Mouse (Mus musculus): ENCODE results near the gene Gm49325. TPM values are rescaled to one million over a fixed set of nuclear protein-coding genes. Genes with fewer than 3 reads are reported as not detected.
A peak's percentile ranks its signal among the peaks of the same experiment; 100 is the strongest.

Gene Gm49325
- total RNA-seq, 1 experiment = 5.4 TPM

GRCm38 (mm10) chr10:77670710-77671109, 64.7 kb downstream of the Gm49325 start:
- in situ Hi-C loops (cut with MboI; ENCODE audit: low sequenced_read_pairs in 2 of 2, unreplicated experiment in 2 of 2) = no loop called here
- Histone ChIP-seq H3K4me3 (ENCODE audit: insufficient read depth in 1 of 2, low read depth in 1 of 2, low read length in 2 of 2, poor library complexity in 1 of 2, severe bottlenecking in 1 of 2) (no peak overlapping the region), H3K27ac (ENCODE audit: insufficient read depth, low read depth, low read length, poor library complexity, severe bottlenecking) (no peak overlapping the region), H3K9ac (ENCODE audit: insufficient read depth, low read depth, low read length, poor library complexity, severe bottlenecking) (no peak overlapping the region), H3K36me3 (ENCODE audit: control insufficient read depth, insufficient read depth, low read length, poor library complexity, severe bottlenecking) (no peaks in the 10 kb centered on the region), H3K9me3 (ENCODE audit: control insufficient read depth, insufficient read depth, low read depth, low read length) (no peaks in the 10 kb centered on the region), H3K4me1 (ENCODE audit: control insufficient read depth in 2 of 2, insufficient read depth in 2 of 2, low read length in 2 of 2, poor library complexity in 1 of 2) (peaks cover 0 to 14% of the 10 kb centered on the region in 2 experiments; a peak in 2 of 4 replicates)
- no peak for DNase-seq (ENCODE audit: low read depth, low spot score)
- no peak for TF ChIP-seq CHD2 (IDR thresholded peaks at IDR 0.05; ENCODE audit: low read depth, low read length)
- TF ChIP-seq HCFC1 (IDR thresholded peaks at IDR 0.05; ENCODE audit: borderline replicate concordance, insufficient read depth, low read length) = no peak
- no peak for TF ChIP-seq ZC3H11A (IDR thresholded peaks at IDR 0.05; ENCODE audit: borderline replicate concordance, low read depth, low read length)
- TF ChIP-seq MAFK (IDR thresholded peaks at IDR 0.05; ENCODE audit: insufficient read depth, low read depth, low read length) = no peak
- TF ChIP-seq ZNF384 (IDR thresholded peaks at IDR 0.05; ENCODE audit: low read depth, low read length) = no peak

GRCm38 (mm10) chr10:77671519-77671918, 65.5 kb downstream of the Gm49325 start:
- no peak for TF ChIP-seq MAFK (IDR thresholded peaks at IDR 0.05; ENCODE audit: insufficient read depth, low read depth, low read length)
- no peak for TF ChIP-seq HCFC1 (IDR thresholded peaks at IDR 0.05; ENCODE audit: borderline replicate concordance, insufficient read depth, low read length)
- no peak for TF ChIP-seq ZC3H11A (IDR thresholded peaks at IDR 0.05; ENCODE audit: borderline replicate concordance, low read depth, low read length)
- no peak overlapping the region for H3K4me3 ChIP-seq (ENCODE audit: insufficient read depth in 1 of 2, low read depth in 1 of 2, low read length in 2 of 2, poor library complexity in 1 of 2, severe bottlenecking in 1 of 2)
- in situ Hi-C loops (cut with MboI; ENCODE audit: low sequenced_read_pairs in 2 of 2, unreplicated experiment in 2 of 2) = no loop called here
- no peak overlapping the region for H3K27ac ChIP-seq (ENCODE audit: insufficient read depth, low read depth, low read length, poor library complexity, severe bottlenecking)
- no peak overlapping the region for H3K9ac ChIP-seq (ENCODE audit: insufficient read depth, low read depth, low read length, poor library complexity, severe bottlenecking)
- H3K4me1 ChIP-seq (ENCODE audit: control insufficient read depth in 2 of 2, insufficient read depth in 2 of 2, low read length in 2 of 2, poor library complexity in 1 of 2) = peaks cover 0 to 14% of the 10 kb centered on the region in 2 experiments; a peak in 2 of 4 replicates
- H3K36me3 ChIP-seq (ENCODE audit: control insufficient read depth, insufficient read depth, low read length, poor library complexity, severe bottlenecking) = no peaks in the 10 kb centered on the region
- H3K9me3 ChIP-seq (ENCODE audit: control insufficient read depth, insufficient read depth, low read depth, low read length) = no peaks in the 10 kb centered on the region
- no peak for DNase-seq (ENCODE audit: low read depth, low spot score)

GRCm38 (mm10) chr10:77673765-77674164, 67.8 kb downstream of the Gm49325 start:
- no peak overlapping the region for H3K27ac ChIP-seq (ENCODE audit: insufficient read depth, low read depth, low read length, poor library complexity, severe bottlenecking)
- in situ Hi-C loops (cut with MboI; ENCODE audit: low sequenced_read_pairs in 2 of 2, unreplicated experiment in 2 of 2) = no loop called here

GRCm38 (mm10) chr10:77677562-77677961, 71.6 kb downstream of the Gm49325 start:
- Histone ChIP-seq H3K36me3 (ENCODE audit: control insufficient read depth, insufficient read depth, low read length, poor library complexity, severe bottlenecking) (no peaks in the 10 kb centered on the region), H3K4me3 (ENCODE audit: insufficient read depth in 1 of 2, low read depth in 1 of 2, low read length in 2 of 2, poor library complexity in 1 of 2, severe bottlenecking in 1 of 2) (peak overlapping the region; percentile 12 to 54; a peak in 3 of 4 replicates), H3K4me1 (ENCODE audit: control insufficient read depth in 2 of 2, insufficient read depth in 2 of 2, low read length in 2 of 2, poor library complexity in 1 of 2) (peaks cover 0 to 10% of the 10 kb centered on the region in 2 experiments; a peak in 2 of 4 replicates), H3K9me3 (ENCODE audit: control insufficient read depth, insufficient read depth, low read depth, low read length) (no peaks in the 10 kb centered on the region), H3K9ac (ENCODE audit: insufficient read depth, low read depth, low read length, poor library complexity, severe bottlenecking) (no peak overlapping the region), H3K27ac (ENCODE audit: insufficient read depth, low read depth, low read length, poor library complexity, severe bottlenecking) (no peak overlapping the region)
- TF ChIP-seq ZC3H11A (IDR thresholded peaks at IDR 0.05; ENCODE audit: borderline replicate concordance, low read depth, low read length) = no peak
- no peak for TF ChIP-seq CHD2 (IDR thresholded peaks at IDR 0.05; ENCODE audit: low read depth, low read length)
- TF ChIP-seq MAFK (IDR thresholded peaks at IDR 0.05; ENCODE audit: insufficient read depth, low read depth, low read length) = no peak
- TF ChIP-seq ZNF384 (IDR thresholded peaks at IDR 0.05; ENCODE audit: low read depth, low read length) = no peak
- no peak for TF ChIP-seq HCFC1 (IDR thresholded peaks at IDR 0.05; ENCODE audit: borderline replicate concordance, insufficient read depth, low read length)
- in situ Hi-C loops (cut with MboI; ENCODE audit: low sequenced_read_pairs in 2 of 2, unreplicated experiment in 2 of 2) = no loop called here
- DNase-seq (ENCODE audit: low read depth, low spot score) = no peak

More at GRCm38 (mm10) chr10:77673765-77674164, 67.8 kb downstream of the Gm49325 start:
- H3K9ac ChIP-seq (ENCODE audit: insufficient read depth, low read depth, low read length, poor library complexity, severe bottlenecking) = no peak overlapping the region
- H3K9me3 ChIP-seq (ENCODE audit: control insufficient read depth, insufficient read depth, low read depth, low read length) = no peaks in the 10 kb centered on the region
- DNase-seq (ENCODE audit: low read depth, low spot score) = no peak
- H3K36me3 ChIP-seq (ENCODE audit: control insufficient read depth, insufficient read depth, low read length, poor library complexity, severe bottlenecking) = no peaks in the 10 kb centered on the region
- H3K4me1 ChIP-seq (ENCODE audit: control insufficient read depth in 2 of 2, insufficient read depth in 2 of 2, low read length in 2 of 2, poor library complexity in 1 of 2) = peaks cover 0 to 14% of the 10 kb centered on the region in 2 experiments; a peak in 2 of 4 replicates
- TF ChIP-seq MAFK (IDR thresholded peaks at IDR 0.05; ENCODE audit: insufficient read depth, low read depth, low read length) (no peak), ZNF384 (IDR thresholded peaks at IDR 0.05; ENCODE audit: low read depth, low read length) (no peak), ZC3H11A (IDR thresholded peaks at IDR 0.05; ENCODE audit: borderline replicate concordance, low read depth, low read length) (no peak), CHD2 (IDR thresholded peaks at IDR 0.05; ENCODE audit: low read depth, low read length) (no peak), HCFC1 (IDR thresholded peaks at IDR 0.05; ENCODE audit: borderline replicate concordance, insufficient read depth, low read length) (no peak)
- H3K4me3 ChIP-seq (ENCODE audit: insufficient read depth in 1 of 2, low read depth in 1 of 2, low read length in 2 of 2, poor library complexity in 1 of 2, severe bottlenecking in 1 of 2) = no peak overlapping the region

- H3K9me3 ChIP-seq (ENCODE audit: control insufficient read depth, insufficient read depth, low read depth, low read length) = no peaks in the 10 kb centered on the region
- in situ Hi-C loops (cut with MboI; ENCODE audit: low sequenced_read_pairs in 2 of 2, unreplicated experiment in 2 of 2) = no loop called here
- no peak for TF ChIP-seq CHD2 (IDR thresholded peaks at IDR 0.05; ENCODE audit: low read depth, low read length)
- no peak for TF ChIP-seq HCFC1 (IDR thresholded peaks at IDR 0.05; ENCODE audit: borderline replicate concordance, insufficient read depth, low read length)
- TF ChIP-seq ZC3H11A (IDR thresholded peaks at IDR 0.05; ENCODE audit: borderline replicate concordance, low read depth, low read length) = no peak
- TF ChIP-seq ZNF384 (IDR thresholded peaks at IDR 0.05; ENCODE audit: low read depth, low read length) = no peak
- TF ChIP-seq MAFK (IDR thresholded peaks at IDR 0.05; ENCODE audit: insufficient read depth, low read depth, low read length) = no peak
- no peak overlapping the region for H3K4me3 ChIP-seq (ENCODE audit: insufficient read depth in 1 of 2, low read depth in 1 of 2, low read length in 2 of 2, poor library complexity in 1 of 2, severe bottlenecking in 1 of 2)
- peaks cover 2 to 7% of the 10 kb centered on the region in 2 experiments; a peak in 2 of 4 replicates for H3K4me1 ChIP-seq (ENCODE audit: control insufficient read depth in 2 of 2, insufficient read depth in 2 of 2, low read length in 2 of 2, poor library complexity in 1 of 2)
- H3K9ac ChIP-seq (ENCODE audit: insufficient read depth, low read depth, low read length, poor library complexity, severe bottlenecking) = no peak overlapping the region
- no peak overlapping the region for H3K27ac ChIP-seq (ENCODE audit: insufficient read depth, low read depth, low read length, poor library complexity, severe bottlenecking)
- H3K36me3 ChIP-seq (ENCODE audit: control insufficient read depth, insufficient read depth, low read length, poor library complexity, severe bottlenecking) = no peaks in the 10 kb centered on the region
- no peak for DNase-seq (ENCODE audit: low read depth, low spot score)
These were observed 77.0 kb downstream of the Gm49325 start for GRCm38 (mm10) chr10:77682994-77683393.

Measured in ES-E14 (cell line).